Comparison of ENCODE assay signal across 8 mouse cellular contexts in the genomic region with DNA sequence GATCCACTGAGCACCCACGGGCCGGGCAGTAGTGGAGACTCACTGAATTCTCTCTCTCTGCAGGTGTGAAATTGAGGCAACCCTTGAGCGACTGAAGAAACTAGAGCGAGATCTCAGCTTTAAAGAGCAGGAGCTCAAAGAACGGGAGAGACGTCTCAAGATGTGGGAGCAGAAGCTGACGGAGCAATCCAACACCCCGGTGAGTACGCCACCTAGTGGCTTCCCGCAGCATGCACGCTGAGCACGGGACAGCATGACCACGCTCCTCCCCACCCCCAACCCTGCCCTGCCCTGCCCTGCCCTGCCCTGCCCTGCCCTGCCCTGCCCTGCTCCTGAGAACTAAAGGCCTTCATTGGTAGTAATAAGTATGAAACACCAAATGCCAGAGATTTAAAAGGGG.
DNase-seq lines count a peak whose midpoint lies in the region; ATAC-seq and TF ChIP-seq lines count a peak whose summit lies in the region.

No protein-coding gene starts in this region.

- H3K4me2 ChIP-seq in kidney, embryonic 15.5 days = peak overlapping the region; percentile 27; the same call in 1 of the 2 replicates

- intact Hi-C loops in left cerebral cortex, adult 2 months (cut with DNase I) = no loop called here

- TF ChIP-seq CTCF in left cerebral cortex, adult 2 months (IDR thresholded peaks at IDR 0.05) = peak; percentile 54

- H3K36me3 ChIP-seq in kidney, embryonic 15.5 days = peaks cover 15% of the 10 kb centered on the region; the same call in 1 of the 2 replicates

- no peak for DNase-seq in left cerebral cortex, adult 2 months (ENCODE audit: extremely low spot score in 1 of 2, low spot score in 2 of 2)
- DNase-seq in left cerebral cortex, adult 11 months (ENCODE audit: low spot score) = no peak
- DNase-seq in adrenal gland, adult 18-20 months (ENCODE audit: low spot score in 2 of 2) = peak; percentile 71 to 73
- peak; percentile 91 for DNase-seq in gastrocnemius, adult 18-20 months (ENCODE audit: low spot score)
- DNase-seq in lung, postnatal 4 days = peak; percentile 83 to 88
- peak; percentile 71 to 82 for DNase-seq in thymus, adult 18-20 months
- no peak for DNase-seq in right cerebral cortex, adult 18-20 months

- H3K9ac ChIP-seq in kidney, embryonic 15.5 days = no peak overlapping the region

- no peaks in the 10 kb centered on the region for H3K27me3 ChIP-seq in kidney, embryonic 15.5 days

- no peaks in the 10 kb centered on the region for H3K4me1 ChIP-seq in kidney, embryonic 15.5 days

- no peak overlapping the region for H3K27ac ChIP-seq in left cerebral cortex, adult 2 months
- H3K27ac ChIP-seq in kidney, embryonic 15.5 days = no peak overlapping the region

- no peak overlapping the region for H3K4me3 ChIP-seq in left cerebral cortex, adult 2 months
- H3K4me3 ChIP-seq in kidney, embryonic 15.5 days (replicated peaks) = no peak overlapping the region

- H3K9me3 ChIP-seq in kidney, embryonic 15.5 days (replicated peaks) = no peaks in the 10 kb centered on the region

- no peak for ATAC-seq in kidney, embryonic 15.5 days (replicated peaks; ENCODE audit: low FRiP score)

- 18% methylated on average over 13 of the region's 13 CpGs for WGBS in kidney, embryonic 15.5 days

Comparison
In these comparisons a context has a peak if more than half of its experiments do, and no peak if none do; other contexts are left out.
1. DNase-seq: peak in adrenal gland, adult 18-20 months (2 of 2), gastrocnemius, adult 18-20 months (single experiment), lung, postnatal 4 days (2 of 2) and thymus, adult 18-20 months (2 of 2); none in left cerebral cortex, adult 2 months (0 of 2), left cerebral cortex, adult 11 months (single experiment) and right cerebral cortex, adult 18-20 months (single experiment).